Mouse (Mus musculus) heart, adult 18-20 months (tissue): ENCODE results near the gene Bcam. TPM values are rescaled to one million over a fixed set of nuclear protein-coding genes. Genes with fewer than 3 reads are reported as not detected.
"Not testable (repeated sequence)": the region's sequence is repeated elsewhere in the genome, so short reads cannot be mapped to it uniquely, and the experiment has no call there.

ENCODE experiments used
- DNase-seq, 2 experiments: peaks; one replicate each; pipeline ENCODE4 v3.0.0; 2021 to 2022; ENCODE audit warnings: mixed read lengths in 1 of 2
- long read RNA-seq, 2 experiments: library from polyadenylated mRNA; stranded (forward); transcript quantifications; one replicate each; pipeline ENCODE4 v2.0.0; 2021
- total RNA-seq, 2 experiments: library from RNA; stranded (reverse); gene quantifications; 2 replicates each; pipeline ENCODE4 v1.2.3; 2021

The Bcam gene
- 100 to 1,000 TPM; 192 to 199 TPM for total RNA-seq
- long read RNA-seq, experiment 1, transcript Bcam-201 (15 exons, 2,429 nt) = major isoform, 88 of 132 reads
- long read RNA-seq, experiment 1, partial matches to known transcripts = 21 of 132 reads
- long read RNA-seq, experiment 1, other reads (novel, unspliced or antisense) = 18 of 132 reads
- long read RNA-seq, experiment 2, transcript Bcam-201 (15 exons, 2,429 nt) = major isoform, 54 of 81 reads
- long read RNA-seq, experiment 2, partial matches to known transcripts = 8 of 81 reads
- long read RNA-seq, experiment 2, other reads (novel, unspliced or antisense) = 16 of 81 reads

- DNase-seq = no peak
Measured at GRCm38 (mm10) chr7:19770984-19771391, at the start of gene Bcam. Bcam (minus strand) TSS chr7:19771016.

- no peak for DNase-seq
Measured at GRCm38 (mm10) chr7:19818875-19819274, 48.1 kb upstream of the Bcam start.

GRCm38 (mm10) chr7:19818440-19818839 lies 47.6 kb upstream of the Bcam start:
- no peak for DNase-seq

- DNase-seq = peak; percentile 65 to 88
Measured at GRCm38 (mm10) chr7:19817382-19818105, 46.7 kb upstream of the Bcam start.

- peak; percentile 93 to 94 for DNase-seq
Measured at GRCm38 (mm10) chr7:19816224-19816771, 45.5 kb upstream of the Bcam start.

GRCm38 (mm10) chr7:19815296-19816223 lies 44.7 kb upstream of the Bcam start:
- no peak for DNase-seq

GRCm38 (mm10) chr7:19813579-19814122 lies 42.8 kb upstream of the Bcam start:
- DNase-seq = no peak

GRCm38 (mm10) chr7:19813161-19813560 lies 42.3 kb upstream of the Bcam start:
- no peak for DNase-seq

GRCm38 (mm10) chr7:19811114-19811513 lies 40.3 kb upstream of the Bcam start:
- peak in 1 of 2 experiments; percentile 50 for DNase-seq

- peak in 1 of 2 experiments; percentile 53 for DNase-seq
Measured at GRCm38 (mm10) chr7:19809369-19809768, 38.6 kb upstream of the Bcam start.

GRCm38 (mm10) chr7:19806356-19806969 lies 35.6 kb upstream of the Bcam start:
- DNase-seq = no peak

GRCm38 (mm10) chr7:19802995-19803394 lies 32.2 kb upstream of the Bcam start:
- DNase-seq = peak; percentile 62 to 92

GRCm38 (mm10) chr7:19800764-19801163 lies 29.9 kb upstream of the Bcam start:
- DNase-seq = peak; percentile 60 to 77

- DNase-seq = peak; percentile 79 to 88
Measured at GRCm38 (mm10) chr7:19796697-19797588, 26.1 kb upstream of the Bcam start, which contains the start of gene Cblc. Cblc (minus strand) TSS chr7:19796809.

- no peak for DNase-seq
Measured at GRCm38 (mm10) chr7:19796254-19796653, 25.4 kb upstream of the Bcam start.

- DNase-seq = no peak
Measured at GRCm38 (mm10) chr7:19795236-19795635, 24.4 kb upstream of the Bcam start.

- DNase-seq = no peak
Measured at GRCm38 (mm10) chr7:19792701-19793630, 22.1 kb upstream of the Bcam start.

- not testable (repeated sequence) for DNase-seq
Measured at GRCm38 (mm10) chr7:19791504-19791903, 20.7 kb upstream of the Bcam start.

- DNase-seq = peak; percentile 87 to 99
Measured at GRCm38 (mm10) chr7:19789904-19790347, 19.1 kb upstream of the Bcam start.
